Mouse (Mus musculus): Measurements from ENCODE around the gene Polr3h.

DNA sequence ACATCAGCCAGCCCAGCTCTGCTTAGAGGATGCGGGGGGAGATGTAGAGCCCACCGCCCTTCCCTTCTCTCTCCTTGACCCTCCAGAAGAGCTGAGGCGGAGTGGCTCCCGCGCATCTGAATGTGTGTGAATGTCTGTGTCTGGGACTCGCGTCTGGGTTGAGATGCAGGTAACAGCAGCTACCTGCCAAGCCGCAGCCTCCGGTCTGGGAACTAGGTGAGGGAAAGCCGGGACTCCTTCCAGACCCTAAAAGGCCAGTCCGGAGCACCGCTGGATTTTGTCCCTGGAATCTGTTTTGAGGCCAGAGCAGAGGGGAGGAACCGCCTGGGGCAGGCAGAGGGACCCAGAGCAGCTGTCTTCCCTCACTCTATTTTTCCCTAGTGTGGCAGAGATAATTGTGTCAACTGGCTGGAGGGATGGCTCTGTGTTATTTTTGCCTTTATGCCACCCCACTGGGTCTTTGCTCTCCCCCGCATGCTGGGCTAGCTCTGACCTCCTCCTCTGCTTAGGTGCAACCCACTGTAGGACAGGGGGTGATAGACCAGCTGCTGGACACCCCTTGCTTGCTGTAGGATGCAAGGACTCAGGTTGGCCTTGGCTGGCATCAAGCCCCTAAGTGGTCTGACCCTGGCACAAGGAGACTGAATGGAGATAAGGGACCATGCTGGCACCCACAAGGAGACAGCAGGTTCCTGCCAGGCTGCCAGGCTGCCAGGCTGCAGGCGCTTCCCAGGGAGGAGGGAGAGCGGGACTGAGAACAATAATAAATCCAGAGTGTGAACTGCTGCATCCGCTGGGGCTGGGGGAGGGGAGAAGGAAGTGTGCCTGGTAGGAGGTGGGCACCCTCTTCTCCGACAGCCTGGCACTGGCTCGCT, 11.3 kb upstream of the Polr3h start:
- TF ChIP-seq POLR2AphosphoS5 (IDR thresholded peaks at IDR 0.05; ENCODE audit: insufficient replicate concordance, low read depth, low read length) (no peak), TAL1 (conservative IDR thresholded peaks at IDR 0.05; ENCODE audit: low read depth, low read length) (no peak), CTCF (IDR thresholded peaks at IDR 0.05; ENCODE audit: low read depth, low read length) (no peak), GATA2 (IDR thresholded peaks at IDR 0.05; ENCODE audit: borderline replicate concordance, low read depth, low read length) (no peak)
